Mouse (Mus musculus) heart, postnatal 10 days (tissue): Measurements from ENCODE around the gene Tuba1a. TPM values are rescaled to one million over a fixed set of nuclear protein-coding genes. Genes with fewer than 3 reads are reported as not detected.

ENCODE experiments used
- total RNA-seq, 2 experiments: library from RNA; stranded (reverse); gene quantifications; 2 replicates each; pipeline ENCODE4 v1.2.3; 2021

The Tuba1a gene
- total RNA-seq, 2 experiments from 2014 or later, result 263 to 273 TPM

Other genes starting within 250 kb of the Tuba1a start
- gene Ccdc65, start 245.5 kb downstream of the Tuba1a start, total RNA-seq, result under 1 TPM; 0.12 to 0.41 TPM
- 10 to 100 TPM in 1 of 2 experiments, 1 to 10 TPM in 1; 8.1 to 10.2 TPM for gene Fkbp11, start 225.5 kb downstream of the Tuba1a start, total RNA-seq
- 10 to 100 TPM; 36.3 to 40.1 TPM for gene Arf3, start 190.5 kb downstream of the Tuba1a start, total RNA-seq
- under 1 TPM; 0.43 to 0.67 TPM for gene Wnt10b, start 175.6 kb downstream of the Tuba1a start, total RNA-seq
- not detected for gene Wnt1, start 163.8 kb downstream of the Tuba1a start, total RNA-seq
- gene Ddn, start 144.2 kb downstream of the Tuba1a start, total RNA-seq, result under 1 TPM; 0.10 to 0.32 TPM
- 10 to 100 TPM; 93.7 to 94.3 TPM for gene Prkag1, start 122.2 kb downstream of the Tuba1a start, total RNA-seq
- 10 to 100 TPM; 63.0 to 72.1 TPM for gene Kmt2d, start 82.5 kb downstream of the Tuba1a start, total RNA-seq
- gene Rhebl1, start 59.2 kb downstream of the Tuba1a start, total RNA-seq, result 1 to 10 TPM; 1.6 to 2.8 TPM
- gene Dhh, start 55.2 kb downstream of the Tuba1a start, total RNA-seq, result 1 to 10 TPM; 2.8 to 3.8 TPM
- gene Lmbr1l, start 35.5 kb downstream of the Tuba1a start, total RNA-seq, result 10 to 100 TPM; 15.4 to 16.1 TPM
- gene Tuba1b, start 19.1 kb downstream of the Tuba1a start, total RNA-seq, result 100 to 1,000 TPM; 373 to 402 TPM
- gene Gm49450, start 152 bp downstream of the Tuba1a start, total RNA-seq, result not detected
- 10 to 100 TPM; 80.7 to 99.8 TPM for gene Tuba1c, start 76.2 kb upstream of the Tuba1a start, total RNA-seq
- gene Prph, start 101.5 kb upstream of the Tuba1a start, total RNA-seq, result under 1 TPM; 0.27 to 0.53 TPM
- gene Troap, start 120.9 kb upstream of the Tuba1a start, total RNA-seq, result 1 to 10 TPM; 6.5 to 6.7 TPM
- gene C1ql4, start 134.1 kb upstream of the Tuba1a start, total RNA-seq, result not detected
- under 1 TPM; 0.37 to 0.98 TPM for gene Dnajc22, start 139.5 kb upstream of the Tuba1a start, total RNA-seq
- 10 to 100 TPM; 16.7 to 18.8 TPM for gene Spats2, start 172.2 kb upstream of the Tuba1a start, total RNA-seq